Mouse (Mus musculus): ENCODE results near the gene Trpm5. TPM values are rescaled to one million over a fixed set of nuclear protein-coding genes. Genes with fewer than 3 reads are reported as not detected.

The Trpm5 gene
- 0.59 and 0.68 TPM in 2 replicates for total RNA-seq (2021)
- long read RNA-seq, experiment 1 = 0 reads
- long read RNA-seq, experiment 2 = 0 reads

DNA sequence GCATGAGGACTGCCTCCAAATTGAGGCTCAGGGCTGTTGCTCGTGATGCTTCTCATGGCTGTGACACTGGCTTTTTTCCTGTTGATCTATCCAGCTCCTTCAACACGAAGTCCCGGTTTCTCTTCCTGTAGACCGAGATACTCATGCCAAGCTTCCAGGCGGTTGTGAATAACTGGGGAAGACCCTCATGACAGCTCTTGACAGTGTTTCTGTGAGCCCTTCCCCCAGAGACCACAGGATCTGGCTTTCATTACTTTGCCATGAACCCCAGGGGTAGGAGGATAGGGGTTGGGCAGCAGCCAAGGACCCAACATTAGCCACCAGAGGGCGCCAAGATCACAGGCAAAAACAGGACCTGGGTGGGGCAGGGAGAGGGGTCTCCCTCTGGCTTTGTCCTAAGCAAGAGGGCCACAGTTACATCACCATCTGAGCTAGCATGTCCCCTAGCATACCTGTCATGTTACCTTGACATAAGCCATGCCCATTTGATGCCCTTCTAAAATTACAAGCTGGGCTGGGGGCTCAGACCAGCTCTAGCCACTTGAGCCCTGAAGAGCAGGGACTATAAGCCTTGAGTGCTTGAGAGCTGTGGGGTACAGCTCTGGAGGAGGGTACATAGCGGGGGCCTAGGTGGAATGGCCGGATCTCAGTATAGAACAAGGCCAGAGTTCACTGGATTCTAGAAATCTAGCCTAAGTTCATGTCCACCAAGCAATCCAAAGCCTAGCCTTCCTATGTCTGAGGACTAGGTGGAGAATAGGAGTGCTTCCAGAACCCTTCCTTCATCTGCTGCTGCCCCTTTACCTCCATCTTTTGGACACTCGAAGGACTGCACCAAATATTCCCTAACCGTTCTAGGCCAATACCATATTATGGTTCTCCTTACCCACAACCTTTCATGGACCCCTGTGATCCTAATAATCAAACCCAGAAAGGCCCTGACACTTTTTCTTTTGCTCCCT lies at the start of gene Trpm5:
TSS of gene Trpm5 (minus strand) at position 51 of the 962 bp plus-strand sequence.
- DNase-seq = peak; percentile 84

DNA sequence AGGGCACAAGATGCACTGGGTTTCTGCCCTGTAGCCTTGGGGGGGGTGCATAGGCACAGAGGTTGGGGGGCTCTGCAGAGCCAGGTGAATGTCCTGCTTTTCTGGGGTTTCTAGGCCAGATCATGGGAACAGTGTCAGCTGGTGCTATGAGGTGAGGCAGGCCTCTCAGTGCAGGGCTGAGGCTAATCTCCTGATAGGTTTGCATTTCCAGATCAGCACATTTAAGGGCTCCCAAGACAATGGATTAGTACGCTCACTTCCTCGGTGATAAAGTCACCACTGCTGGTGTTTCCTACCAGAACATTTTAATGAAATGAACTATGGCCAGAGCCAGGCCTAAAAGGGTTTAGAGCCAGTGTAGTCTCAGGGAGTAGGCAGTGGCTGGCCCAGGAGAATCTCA lies 48.2 kb upstream of the Trpm5 start:
- DNase-seq = no peak

DNA sequence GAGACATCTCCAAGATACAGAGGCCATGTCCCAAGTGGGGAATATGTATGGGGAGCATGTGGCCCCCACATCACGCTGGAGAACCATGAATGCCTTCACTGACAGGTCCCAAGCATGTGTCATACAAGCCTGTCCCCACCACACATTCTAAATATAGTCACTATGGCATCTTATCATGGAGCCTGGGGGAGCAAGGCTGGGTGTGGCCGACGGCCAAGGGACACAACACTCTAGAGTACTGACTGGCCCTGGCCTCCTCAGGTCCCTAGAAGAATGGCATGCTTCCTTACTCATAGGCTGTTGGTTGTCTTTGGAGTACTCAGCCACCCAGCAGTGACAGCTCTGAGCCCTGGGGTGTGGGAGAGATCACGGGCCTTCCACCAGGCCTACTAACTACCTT lies 45.5 kb upstream of the Trpm5 start:
- DNase-seq = no peak

DNA sequence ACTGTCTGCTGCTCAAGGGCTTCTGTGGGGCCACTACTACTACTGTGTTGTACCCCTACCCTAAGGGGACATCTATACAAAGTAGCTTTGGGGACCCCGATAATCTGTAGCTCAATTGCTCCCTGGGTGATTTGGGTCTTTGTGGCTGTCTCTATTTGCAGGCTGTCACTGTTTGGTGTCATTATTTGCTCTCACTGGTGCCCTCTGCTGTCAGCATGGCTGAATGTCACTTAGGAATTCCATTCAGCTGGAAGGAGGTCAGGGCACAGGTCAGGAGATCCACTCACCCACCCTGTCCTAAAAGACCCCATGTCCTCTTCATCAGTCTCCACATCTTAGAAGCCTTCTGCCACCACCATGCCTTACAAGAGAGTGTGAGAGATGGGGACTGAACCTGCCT lies 44.3 kb upstream of the Trpm5 start:
- DNase-seq = peak; percentile 75

DNA sequence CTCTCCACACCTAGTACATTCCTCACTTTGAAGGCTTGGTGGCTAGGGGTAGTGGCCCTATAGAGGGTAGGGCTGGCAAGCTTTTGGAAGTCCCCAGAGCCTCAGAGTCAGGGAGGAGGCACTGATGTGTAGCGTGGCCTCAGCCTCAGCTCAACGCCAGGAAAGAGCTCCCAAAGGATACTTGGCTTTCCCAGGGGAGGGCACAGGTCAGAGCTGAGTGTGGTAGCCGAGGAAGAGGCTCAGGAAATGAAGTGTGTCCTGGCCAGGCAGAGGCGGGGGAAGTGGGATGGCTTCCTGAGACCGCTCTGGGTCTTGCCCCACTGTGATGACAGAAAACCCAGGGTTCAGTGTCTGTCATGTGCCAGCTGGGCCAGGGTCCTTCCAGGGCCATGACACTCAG lies 42.1 kb upstream of the Trpm5 start:
- DNase-seq = peak; percentile 79

DNA sequence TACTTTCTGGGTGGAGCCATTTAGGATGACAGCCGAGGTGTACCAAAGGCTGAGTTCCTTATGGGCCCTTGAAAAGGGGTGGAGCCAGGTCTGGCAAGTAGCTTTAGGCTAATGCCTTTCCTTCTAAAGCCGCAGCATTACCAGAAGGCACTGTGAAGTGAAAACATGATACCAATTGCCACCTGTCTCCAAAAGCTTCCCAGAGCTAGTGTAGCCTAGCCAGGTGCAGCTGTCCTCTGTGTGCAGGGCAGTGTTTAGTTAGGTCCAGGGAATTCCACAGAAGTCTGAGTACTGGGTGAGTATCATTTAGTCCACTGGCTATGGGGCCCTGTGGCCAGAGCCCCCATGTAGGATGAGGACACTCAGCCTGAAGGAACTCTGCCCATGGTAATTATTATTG lies 41.7 kb upstream of the Trpm5 start:
- DNase-seq = no peak

DNA sequence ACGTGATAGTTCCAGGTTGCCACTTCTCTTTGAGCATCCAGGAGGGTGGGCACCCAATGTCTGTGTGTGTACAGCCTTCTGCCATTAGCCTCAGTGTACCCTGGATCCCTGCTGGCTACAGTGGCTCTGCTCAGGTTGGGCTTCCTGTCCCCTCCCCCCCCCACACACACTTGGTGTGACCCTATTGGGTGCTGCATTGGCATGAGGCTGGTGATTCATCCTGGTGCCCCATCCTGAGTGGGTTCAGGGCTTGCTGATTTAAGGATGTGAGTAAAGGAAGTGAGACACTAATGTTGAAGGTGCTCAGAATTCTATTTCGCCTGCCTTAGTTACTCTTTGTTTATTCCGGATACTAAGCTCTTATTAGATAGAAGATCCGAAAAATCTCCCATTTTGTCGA lies 38.4 kb upstream of the Trpm5 start:
- DNase-seq = no peak

DNA sequence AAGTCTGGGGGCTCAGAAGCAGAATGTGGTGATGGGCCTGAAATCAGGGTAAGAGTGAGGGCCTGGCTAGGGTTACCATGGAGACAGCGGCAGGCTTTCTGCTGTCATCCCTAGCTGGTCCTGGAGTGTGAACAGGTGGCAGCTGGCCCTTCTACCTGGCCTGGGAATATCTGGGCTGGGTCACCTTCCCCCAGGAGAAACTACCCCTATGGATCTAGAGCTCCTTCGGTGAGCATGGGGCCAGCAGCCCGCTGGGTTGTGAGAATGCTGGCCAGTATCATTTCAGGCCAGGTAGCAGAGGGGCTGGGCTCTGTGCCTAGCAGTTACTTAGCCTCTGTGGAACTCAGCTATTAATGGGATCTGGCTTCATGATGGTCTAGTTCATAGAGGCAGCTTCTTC lies 30.5 kb upstream of the Trpm5 start:
- DNase-seq = no peak

DNA sequence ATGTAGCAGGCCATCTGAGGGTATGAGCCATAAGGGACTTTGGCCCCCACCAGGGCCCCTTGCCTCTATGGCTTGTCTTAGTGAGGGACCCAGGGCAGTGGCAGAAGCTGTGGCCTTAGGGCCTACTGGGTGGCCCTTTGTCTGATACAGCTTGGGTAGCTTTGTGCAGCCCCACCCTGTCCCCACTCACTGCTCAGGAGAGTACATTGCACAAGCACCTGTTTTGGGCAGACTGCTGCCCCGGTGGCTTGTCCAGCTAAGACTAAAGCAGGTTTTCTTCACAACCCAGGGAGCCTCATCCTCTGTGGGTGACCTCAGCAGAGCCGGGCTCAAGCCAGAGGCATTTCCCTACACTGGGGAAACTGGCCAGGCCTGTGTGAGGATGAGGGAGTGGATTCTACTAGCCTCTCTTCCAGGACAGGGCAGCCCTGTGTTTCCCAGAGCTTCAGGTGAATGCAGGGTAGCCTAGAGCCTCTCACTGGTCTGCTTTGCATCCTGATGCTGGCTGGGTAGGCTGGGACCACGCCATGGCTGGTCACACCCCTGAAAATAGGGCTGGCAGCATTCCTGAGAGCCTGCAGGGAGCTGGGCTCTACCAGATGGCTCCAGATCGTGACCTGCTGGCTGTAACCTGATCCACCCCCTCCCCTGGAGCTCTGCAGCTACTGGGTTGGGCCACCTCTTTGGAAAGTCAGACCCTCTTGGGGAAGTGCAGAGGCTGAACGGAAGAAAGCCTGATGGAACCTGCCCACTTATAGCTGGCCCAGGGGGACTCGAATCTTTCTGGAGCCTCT lies 29.6 kb upstream of the Trpm5 start:
- no peak for DNase-seq

DNA sequence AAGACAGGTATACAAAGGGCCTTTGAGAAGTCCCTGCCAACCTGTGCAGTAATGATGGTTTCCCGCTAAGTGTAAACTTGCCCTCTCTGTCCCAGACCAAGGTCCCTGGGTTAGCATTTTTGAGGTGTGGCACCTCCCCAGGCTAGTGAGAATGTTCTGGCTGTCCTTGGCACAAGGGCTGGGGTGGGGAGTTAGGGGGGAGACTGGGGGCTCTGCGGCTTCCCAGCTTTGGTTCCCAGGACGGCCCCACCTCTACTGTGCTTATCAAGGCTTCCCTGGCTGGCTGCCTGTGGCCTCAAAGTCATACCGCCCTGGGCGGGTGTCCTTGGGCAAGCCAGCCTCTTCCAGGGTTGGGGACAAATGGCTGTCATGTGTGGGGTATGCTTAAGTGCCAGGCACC lies 27.7 kb upstream of the Trpm5 start:
- DNase-seq = peak; percentile 87

DNA sequence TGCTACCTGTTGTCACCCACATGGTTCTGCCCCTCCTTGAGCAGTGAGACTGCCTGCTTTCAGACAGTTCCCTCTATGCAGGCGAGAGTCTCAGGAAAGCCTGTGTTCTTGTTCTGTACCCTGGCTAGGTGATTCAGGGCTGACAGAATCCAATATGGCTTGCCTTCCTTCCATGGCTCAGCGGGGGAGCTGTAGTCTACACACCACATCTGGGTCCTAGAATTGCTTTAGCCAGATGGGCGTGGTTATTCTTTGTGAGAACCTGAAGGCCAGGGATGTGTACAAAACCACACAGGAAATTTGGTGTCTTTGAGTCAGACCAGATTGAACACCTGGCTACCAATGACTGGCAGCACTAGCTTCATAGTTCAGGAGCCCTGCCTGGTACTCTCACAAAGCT lies 25.4 kb upstream of the Trpm5 start:
- DNase-seq = no peak

DNA sequence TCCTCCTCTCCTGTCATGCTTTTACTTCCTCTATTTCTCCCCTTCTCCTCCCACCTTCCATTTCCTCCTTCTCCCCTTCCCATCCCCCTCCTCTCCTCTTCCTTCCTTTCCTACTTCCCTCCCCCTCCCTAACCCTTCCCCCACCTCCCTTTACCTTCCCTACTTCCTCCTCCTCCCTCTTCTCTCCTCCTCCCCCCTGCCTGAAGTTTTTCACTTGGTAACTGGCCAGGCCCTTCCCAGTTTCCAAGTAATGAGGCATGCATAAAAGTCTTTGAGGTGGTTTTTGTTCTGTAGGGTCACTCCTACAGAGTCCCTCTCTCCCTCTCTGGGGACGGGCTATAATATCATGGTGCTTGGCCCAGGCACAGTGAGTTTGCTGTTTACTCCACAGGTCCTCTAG lies 25.0 kb upstream of the Trpm5 start:
- DNase-seq = no peak

DNA sequence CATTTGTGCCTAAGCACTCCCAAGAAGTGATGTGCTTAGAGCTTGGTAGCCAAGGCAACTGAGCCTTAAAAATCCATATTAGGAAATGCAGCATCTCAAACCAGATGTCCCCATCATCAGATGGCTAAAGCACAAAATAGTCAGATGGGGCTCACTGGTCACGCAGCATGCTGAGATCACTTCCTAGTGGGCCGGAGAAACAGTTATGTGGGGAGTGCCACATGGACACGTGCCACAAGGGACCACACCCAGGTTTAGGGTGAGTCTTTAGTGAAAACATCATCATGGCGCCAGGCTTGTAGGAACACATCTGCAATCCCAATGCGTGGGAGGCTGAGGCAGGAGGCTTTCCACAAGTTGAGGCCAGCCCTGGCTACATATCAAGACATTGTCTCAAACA lies 22.1 kb upstream of the Trpm5 start:
- DNase-seq = no peak

DNA sequence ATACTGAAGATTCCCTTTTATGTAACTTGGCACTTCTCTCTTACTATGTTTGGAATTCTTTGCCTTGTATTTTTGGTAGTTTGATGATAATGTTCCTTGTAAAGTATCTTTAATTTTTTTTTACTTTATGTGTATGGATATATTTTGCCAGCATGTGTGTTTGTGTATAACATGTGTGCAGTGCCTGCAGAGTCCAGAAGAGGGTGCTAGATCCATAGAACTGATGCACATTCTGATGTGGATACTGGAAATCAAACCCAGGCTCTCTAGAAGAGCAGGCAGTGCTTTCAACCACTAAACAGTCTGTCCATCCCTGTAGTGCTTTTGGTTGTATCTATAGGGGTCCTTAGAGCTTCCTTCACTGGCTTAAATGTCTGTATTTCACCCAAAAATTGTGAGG lies 20.3 kb upstream of the Trpm5 start:
- no peak for DNase-seq

DNA sequence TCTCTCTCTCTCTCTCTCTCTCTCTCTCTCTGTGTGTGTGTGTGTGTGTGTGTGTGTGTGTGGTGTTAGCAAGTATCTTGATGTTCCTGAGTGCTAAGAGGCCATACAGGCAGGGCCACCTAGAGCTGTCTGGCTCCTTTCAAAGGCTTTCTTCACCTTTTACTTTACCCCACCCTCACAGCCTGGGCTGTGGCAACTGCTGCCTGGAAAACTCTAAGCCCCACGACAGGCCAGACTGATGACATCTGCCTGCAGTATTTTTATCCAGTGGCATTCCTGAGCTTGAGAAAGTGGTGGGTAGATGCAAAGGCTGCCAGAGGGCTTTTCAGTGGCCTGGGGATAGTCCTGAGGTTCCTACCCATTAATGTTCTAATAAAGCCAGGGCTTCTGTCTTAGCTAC lies 18.0 kb upstream of the Trpm5 start:
- DNase-seq = no peak

DNA sequence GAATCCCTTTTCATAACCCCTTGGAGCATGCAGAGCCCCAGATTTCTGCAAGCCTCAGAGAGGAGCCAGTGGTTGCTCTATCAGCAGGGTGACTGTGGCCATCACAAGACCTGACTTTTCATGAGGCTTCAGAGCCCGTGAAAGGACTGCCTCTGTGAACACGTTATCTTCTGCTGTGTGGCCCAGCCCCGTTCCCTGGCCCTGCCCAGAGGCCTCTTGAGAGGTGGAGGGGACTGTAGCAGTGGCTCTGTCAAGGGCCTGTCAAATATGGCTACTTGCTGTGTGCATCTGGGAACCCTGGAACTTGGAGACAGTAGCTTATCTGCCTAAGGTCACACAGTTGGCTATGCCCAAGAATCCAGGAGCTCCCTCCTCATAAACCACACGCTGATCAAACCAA lies 17.3 kb upstream of the Trpm5 start:
- no peak for DNase-seq

DNA sequence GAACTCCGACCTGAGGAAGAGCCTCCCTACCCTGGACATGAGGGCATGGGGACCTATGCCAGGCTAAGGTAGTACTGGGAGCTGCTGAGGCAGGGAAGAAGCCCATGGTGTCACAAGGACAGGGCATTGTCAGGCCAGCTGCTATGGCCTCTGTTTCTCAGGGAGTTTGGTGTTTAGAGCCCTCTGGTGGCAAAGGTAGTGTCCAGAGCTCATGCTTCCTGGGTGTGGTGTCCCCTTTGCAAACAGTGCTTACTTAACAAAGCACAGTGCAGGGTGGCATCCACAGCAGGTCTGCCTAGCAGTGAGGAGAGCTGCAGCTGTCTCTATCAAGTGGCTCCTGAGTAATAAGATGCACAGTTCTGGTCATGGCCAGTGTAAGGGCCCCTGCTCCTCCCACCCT lies 16.4 kb upstream of the Trpm5 start:
- DNase-seq = no peak

DNA sequence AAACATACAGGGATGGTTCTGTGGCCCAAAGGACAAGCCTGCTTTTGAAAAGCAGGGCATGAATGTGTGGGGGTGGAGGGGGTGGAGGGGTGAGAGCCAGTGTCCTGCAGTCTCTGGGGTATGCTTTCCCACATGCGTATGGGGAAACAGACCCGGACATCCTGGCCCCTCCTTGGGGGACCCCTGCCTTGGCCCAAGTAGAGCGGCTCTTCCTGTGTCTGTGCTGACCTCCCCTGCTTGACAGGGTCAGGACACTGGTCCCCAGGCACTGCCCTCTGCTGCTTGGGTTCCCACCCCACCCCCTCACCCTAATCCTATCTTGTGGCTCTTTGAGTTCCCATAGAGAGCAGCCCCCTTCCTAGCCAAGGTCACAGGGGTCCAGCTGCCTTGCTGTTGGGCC lies 15.3 kb upstream of the Trpm5 start:
- no peak for DNase-seq

DNA sequence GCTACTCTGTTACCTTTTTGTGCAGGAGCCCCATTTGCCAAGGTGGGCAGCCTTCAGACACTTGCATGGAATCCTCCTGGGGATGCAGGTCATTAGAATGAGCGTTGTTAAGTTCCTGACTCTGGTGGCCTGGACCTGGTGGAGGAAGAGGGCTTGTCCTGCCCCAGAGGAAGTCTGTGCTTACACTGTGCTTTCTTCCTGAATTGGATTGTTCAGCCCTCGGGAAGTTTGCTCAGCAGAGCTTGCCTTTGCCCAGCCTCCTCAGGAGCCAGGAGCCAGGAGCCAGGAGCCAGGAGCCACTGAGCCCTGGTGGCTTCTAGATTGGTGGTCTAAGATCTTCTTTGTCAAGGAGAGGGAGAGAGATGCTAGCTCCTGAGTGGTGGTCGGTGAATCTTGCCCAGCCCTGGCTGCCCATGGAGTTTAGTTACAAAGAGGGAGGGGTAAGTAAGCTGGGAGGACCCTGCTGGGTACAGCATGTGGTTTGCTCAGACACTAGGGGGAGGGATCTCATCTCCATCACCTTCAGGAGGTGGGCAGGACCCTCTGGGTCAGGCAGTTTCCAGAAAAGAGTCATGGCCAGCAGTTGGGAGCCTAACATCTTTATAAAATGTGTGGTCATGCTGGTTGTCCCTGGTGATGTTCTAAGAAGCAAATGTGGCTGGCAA lies 14.7 kb upstream of the Trpm5 start:
- DNase-seq = no peak

DNA sequence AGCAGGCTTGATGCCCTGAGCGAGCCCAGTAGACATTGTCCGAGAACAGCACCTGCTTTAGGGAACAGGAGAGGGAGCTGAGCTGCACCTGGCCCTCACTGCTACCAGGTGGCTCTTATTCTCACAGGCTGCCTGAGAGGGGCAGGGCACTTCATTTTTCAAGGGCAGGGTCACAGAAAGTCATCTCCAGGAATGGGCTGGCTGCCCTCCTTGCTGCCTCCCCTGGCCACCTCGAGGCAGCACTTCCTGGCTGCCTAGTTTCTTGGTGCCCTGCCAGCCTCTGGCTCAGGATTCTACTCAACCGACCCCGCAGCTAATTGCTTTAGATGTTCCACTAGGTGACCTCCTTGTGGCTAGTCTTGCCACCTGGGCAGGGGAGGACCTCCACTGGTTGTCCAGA lies 13.8 kb upstream of the Trpm5 start:
- DNase-seq = peak; percentile 61

DNA sequence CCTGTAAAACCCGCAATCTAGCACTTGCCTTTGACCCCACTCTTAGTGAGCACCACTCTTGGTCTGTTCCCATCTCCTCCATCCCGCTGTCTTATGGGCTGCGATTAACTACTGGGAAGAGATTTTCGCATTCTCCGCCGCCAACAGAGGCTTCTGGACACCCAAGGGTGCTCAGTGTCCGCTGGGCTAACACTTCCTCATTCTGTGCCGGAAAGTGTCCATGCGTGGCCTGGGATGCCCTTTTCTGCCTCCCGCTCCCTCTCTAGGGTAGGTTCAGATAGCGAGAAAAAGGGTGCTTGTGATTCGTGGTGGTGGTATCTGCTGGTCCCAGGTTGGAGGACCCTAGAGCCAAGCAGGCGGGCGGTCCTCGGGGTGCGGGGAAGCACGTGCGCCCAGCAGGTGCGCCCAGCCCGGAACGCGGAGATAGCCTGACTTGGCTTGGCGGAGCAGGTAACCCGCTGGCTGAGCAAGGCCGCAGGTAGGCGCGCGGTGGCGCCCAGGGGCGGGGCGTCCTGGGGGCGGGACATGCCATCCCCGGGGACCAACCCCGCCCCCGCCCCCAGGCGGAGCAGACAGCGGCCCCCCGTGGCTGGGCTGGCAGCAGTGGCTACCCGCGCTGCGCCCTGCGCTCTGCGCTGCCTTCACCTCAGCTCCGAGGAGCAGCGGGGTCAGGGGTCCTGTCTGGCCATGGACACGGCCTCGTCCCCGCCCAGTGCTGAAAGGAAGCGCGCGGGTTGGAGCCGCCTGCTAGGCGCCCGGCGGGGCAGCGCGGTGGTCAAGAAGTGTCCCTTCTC lies 12.4 kb upstream of the Trpm5 start:
- peak; percentile 66 for DNase-seq

DNA sequence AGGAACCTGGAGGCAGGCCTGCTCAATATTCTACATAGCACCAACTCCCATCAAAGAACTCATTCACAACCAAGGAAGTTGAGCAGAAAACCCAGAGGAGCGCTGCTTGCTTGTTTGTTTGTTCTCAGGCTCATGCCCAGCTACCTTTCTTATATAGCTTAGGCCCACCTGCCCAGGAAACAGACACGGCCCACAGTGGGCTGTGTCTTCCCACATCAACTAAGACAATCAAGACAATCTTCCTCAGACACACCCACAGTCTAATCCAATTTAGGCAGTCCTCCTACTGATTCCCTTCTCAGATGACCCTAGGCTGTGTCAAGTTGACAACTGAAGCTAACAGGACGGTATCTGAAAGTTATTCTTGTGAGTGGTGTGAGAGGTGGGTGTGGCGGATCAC lies 11.6 kb upstream of the Trpm5 start, which contains the start of gene Kcnq1:
TSS of gene Kcnq1 (plus strand) at position 301 of the 400 bp plus-strand sequence.
- no peak for DNase-seq

Data from adrenal gland, postnatal 14 days (tissue).